Mouse (Mus musculus) layer of hippocampus, postnatal 36 days (tissue): ENCODE data around the gene Hnrnpk. TPM values are rescaled to one million over a fixed set of nuclear protein-coding genes. Genes with fewer than 3 reads are reported as not detected.
"Not testable (repeated sequence)": the region's sequence is repeated elsewhere in the genome, so short reads cannot be mapped to it uniquely, and the experiment has no call there.

Experiments
- DNase-seq, 2 experiments: peaks; one replicate each; pipeline ENCODE4 v3.0.0; 2022
- microRNA-seq, 2 experiments: library from miRNA; unstranded; fragments of <30 nt; microRNA quantifications; one replicate each; pipeline ENCODE4 v1.2.0; 2021
- total RNA-seq, 2 experiments: library from RNA; stranded (reverse); gene quantifications; 2 replicates each; pipeline ENCODE4 v1.2.3; 2021

Hnrnpk gene
- total RNA-seq, 2 experiments from 2014 or later = 670 to 686 TPM

DNA sequence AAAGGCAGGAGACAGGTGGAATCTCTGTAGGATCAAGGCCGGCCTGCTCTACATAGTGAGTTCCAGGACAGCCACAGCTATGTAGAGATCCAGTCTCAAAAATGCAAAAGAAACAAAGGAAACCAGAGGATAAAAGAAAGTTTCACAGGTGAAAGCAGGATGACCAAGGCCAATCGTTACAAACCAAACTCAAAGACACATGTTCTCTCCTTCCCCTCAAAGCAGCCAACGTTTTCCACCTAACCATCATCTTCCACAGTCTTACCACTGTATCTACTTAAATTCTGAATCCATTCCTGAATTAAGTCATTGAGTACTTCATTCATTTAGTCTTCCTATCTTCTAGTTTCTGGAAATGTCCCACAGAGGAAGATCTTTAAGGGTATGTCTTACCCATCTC lies 14.8 kb downstream of the Hnrnpk start:
- no peak for DNase-seq

DNA sequence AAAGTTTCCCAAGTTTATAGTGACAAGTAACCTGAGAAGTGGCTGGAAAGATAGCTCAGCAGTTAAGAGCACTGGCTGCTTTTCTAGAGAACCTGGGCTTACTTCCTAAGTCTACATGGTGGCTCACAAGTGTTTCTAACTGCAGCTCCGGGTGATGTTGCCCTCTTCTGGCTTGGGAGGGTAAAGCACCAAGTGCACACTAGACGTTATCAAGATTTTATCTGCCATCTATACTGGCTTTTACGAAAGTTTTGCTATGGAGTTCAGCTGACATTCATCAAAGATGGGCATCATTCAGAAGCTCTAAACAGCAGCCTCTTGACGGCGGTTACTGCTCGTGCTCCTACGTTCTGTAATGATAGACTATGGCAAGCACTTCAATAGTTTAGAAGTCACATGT lies 15.2 kb downstream of the Hnrnpk start:
- peak; percentile 45 to 69 for DNase-seq

DNA sequence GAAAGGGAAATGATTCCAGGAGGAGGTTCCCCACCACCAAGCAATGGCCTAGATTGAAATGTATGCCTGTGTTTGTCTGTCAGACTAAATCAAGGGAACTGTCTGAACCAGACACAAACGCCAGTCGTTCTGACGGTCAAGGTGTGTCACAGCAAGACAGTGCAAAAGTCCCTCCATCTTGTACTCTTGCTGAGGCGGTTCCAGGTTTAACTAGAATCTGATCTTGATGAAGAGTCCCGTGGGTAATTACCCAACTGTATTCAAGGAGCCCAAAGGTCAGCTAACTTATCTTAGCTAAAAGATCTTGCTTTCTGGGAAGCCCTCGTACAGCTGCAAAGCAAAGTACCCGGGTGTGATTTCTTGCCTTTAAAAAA lies 17.6 kb downstream of the Hnrnpk start:
- no peak for DNase-seq

DNA sequence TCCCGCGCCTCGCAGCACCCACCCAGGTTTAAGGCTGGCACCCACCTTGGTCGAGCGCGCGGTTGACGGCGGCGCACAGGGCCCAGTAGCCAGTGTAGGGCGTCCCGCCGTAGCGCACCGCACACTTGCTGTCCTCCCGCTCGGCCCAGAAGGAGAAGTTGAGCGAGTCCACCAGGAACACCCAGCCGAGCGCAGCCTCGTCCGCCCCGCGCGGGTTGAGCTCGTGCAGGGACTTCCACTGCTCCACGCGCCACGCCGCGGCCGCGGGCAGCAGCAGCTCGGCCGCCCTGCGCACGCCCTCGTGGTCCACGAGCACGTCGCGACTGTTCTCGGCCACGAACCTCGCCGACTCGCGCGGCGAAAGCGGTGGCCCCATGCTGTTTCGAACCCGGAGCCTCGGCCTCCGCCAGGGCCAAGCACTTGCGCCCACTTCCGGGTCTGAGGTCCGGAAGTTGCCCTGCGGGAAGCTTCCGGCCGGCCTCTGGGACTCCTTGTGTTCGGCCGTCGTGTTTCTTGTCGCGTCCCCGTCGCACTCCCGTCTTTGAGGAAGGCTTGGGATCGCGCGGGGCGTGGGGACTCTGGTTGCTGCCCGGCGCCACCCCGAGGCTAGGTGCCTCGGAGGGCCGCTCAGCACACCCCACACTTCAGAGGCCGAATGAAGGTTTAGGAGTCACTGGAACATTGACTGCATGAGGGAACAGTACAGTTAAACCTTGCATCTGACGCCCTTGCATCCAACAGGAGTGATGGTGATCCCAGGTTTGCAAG lies 18.2 kb downstream of the Hnrnpk start, which contains the start of gene 2210016F16Rik:
Gene 2210016F16Rik, minus strand, starts transcription at position 447 of the 768 bp plus-strand sequence.
- DNase-seq = peak; percentile 32 to 43

DNA sequence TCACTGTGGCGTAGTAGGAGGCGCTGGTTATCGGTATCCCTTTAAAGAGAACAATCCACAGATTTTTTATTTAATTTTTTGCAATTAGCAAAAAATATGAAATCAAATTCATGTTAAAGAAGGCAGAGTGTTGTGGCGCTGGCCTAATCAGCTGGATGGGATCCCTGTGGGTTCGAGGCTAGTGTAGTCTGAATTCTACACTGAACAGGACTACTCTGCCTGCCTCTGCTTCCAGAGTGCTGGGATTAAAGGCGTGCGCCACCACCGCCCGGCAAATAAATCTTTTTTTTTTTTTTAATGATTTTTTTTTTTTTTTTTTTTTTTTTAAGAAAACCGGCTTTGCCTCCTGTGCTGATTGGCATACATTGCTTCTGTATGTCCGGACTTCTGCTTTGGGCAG lies 18.8 kb downstream of the Hnrnpk start:
- DNase-seq = no peak

DNA sequence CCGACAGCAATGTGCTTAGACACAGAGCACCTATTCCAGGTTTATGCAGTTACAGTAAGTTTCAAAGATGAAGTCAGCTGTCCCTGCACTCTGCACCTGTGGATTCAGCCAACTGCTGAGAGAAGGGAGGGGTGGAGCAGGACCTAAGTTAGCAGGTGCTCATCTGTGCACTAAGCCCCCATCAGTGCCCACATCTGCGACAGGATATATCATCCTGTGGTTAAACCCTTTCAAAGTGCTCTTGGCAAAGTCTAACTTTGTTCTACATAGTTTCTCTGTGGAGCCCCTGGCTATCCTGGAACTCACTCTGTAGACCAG lies 30.0 kb downstream of the Hnrnpk start:
- no peak for DNase-seq

DNA sequence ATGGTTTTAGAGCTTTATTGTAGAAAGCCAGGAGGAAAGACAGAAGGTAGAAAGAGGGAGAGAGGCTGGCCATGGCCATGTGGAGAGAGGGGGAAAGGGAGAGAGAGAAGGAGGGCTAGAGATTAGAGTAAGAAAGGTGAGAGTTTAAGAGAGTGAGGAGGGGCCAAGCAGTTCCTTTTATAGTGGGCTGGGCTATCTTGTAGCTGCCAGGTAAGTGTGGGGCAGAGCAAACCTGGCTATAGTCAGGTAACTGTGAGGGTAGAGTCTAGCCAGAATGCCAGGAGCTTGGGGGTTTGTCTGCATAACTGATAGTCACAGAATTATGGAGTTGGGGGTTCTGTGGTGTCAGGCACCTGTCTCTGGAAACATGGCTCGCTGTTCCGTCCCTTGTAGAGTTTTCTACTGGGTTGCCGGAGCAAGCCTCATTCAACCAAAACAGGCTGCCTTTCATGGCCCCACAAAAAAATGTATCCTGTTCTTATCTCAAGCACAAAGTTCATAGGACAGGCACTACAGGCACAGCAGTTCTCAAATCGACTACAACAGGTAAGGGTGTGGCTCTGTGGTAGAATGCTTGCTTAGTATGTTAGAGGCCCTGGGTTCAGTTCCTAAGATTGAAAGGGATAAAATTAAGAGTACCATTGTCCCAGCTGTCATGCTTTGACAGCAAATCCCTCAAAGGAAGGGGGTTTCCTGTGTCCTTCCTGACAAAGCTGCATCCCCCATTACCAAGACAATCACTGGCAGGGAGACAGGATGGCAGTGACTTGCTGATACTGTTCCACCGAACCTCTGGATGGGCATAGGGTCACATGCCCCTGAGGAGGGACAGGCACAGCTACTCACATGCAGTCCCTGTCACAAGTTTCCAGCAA lies 30.6 kb downstream of the Hnrnpk start:
- DNase-seq = no peak

DNA sequence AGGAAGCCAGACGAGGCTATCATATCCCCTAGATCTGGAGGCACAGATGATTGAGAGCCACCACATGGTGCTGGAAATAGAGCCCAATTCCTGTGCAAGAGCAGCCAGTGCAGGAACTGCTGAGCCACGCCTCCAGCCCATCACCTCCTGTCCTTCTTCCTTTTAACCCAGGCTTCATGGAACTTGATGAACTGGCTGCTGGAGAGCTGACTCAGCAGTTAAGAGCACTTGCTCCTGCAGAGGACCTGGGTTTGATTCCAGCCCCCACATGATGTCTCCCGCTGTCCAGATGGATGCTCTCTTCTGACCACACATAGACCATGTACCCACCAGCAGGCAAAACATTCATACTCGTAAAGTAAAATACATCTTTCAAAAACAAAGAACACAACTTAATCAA lies 34.3 kb downstream of the Hnrnpk start:
- DNase-seq = no peak

DNA sequence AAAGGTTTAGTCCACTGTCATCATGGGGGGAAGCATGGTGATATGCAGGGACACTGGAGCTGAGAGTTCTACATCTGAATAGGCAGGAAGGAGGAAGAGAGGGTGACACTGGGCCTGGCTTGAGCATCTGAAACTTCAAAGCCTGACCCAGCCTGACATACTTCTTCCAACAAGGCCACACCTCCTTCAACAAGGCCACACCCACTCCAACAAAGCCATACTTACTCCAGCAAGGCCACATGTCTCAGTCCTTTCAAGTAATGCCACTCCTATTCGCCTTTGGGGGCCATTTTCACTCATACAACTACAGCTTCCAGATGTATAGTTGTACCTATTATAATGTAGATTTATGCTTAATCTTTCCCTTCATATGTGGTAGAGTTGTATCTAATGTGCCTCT lies 35.5 kb downstream of the Hnrnpk start:
- no peak for DNase-seq

DNA sequence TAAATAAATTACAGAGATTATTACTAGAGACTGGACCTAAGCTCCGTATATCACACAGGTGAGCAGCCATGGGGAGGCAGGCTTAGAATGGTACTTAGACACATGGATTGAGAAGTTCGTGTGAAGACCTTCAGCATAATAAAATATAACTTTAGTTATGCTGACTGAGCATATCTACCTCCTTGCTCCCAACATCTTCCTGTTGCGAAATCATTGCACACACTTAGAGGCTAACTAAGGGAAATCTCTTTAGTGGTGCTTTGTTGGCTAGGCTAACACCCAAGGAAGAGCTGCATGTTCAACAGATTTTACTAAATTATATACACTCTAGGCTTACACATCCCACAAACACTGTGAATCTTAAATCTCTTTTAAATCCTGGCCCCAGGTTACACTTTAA lies 36.8 kb downstream of the Hnrnpk start:
- no peak for DNase-seq

DNA sequence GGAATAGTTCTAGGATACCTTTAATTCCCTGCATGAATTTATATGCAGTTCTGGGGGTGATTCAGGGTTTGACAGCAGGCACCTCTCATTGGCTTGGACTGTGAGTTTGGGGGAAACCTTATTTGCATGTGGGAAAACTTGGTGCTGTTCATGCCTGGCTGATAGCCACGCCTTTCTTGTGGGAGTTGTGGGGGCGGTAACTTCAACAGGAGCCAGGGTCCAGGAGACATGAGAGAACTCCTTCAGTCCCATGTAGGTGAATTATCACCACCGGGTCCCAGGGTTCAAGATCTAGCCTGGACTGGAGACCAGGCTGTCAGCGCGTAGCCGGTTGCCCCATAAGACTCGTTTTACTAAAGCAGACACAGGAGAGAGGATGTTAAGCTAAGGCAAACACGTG lies 38.0 kb downstream of the Hnrnpk start:
- not testable (repeated sequence) for DNase-seq

DNA sequence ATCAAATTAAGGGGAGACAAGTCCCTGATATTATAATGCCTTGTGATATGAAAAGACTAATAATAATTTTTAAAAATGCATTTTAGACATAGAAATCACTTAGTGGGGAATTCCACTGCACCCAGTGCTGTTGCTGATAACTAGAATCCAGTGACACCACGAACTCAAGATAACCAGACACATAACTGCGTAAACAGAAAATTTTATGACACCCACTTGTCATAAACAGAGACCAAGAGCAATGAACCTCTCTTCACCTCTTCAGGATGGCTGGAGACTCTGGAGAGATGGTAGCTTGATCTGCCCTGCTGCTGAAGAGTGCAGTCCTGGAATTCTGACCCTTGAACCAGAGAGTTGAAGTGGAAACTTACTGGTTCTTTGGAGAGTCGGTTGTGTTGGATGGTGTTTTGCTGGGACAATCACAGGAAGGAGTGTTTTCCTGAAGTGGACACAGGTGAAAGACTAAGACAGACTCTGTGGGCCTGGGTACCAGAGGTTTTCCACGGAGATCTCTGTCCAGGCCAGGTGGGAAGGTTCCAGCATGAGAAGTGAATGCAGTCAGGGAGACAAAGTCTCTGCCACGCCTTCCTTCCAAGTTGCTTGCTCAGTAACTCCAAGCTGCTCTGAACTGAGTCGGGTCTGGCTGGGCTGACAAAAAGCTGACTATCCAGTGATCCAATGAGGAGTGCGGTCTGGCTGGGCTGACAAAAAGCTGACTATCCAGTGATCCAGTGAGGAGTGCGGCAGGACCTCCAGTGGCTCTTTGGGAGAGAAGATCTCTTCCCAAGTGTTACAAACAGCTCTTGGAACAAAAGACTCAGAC lies 38.6 kb downstream of the Hnrnpk start:
- DNase-seq = no peak

DNA sequence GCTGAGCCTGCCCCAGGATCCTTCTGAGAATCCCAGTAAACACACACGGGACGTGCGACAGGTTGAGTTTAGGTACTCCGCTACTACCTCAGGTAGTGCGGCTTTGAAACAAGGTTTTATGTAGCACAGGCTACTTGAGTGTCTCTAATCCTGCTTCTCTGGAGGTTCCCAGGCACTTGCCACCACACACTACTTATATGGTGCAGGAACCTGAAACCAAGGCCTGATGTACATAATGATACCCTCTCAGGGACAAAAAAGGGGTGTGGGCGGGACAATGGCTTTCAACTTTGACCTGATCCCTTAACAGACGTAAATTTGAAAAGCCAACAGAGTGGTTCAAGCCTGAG lies 43.9 kb downstream of the Hnrnpk start:
- no peak for DNase-seq

DNA sequence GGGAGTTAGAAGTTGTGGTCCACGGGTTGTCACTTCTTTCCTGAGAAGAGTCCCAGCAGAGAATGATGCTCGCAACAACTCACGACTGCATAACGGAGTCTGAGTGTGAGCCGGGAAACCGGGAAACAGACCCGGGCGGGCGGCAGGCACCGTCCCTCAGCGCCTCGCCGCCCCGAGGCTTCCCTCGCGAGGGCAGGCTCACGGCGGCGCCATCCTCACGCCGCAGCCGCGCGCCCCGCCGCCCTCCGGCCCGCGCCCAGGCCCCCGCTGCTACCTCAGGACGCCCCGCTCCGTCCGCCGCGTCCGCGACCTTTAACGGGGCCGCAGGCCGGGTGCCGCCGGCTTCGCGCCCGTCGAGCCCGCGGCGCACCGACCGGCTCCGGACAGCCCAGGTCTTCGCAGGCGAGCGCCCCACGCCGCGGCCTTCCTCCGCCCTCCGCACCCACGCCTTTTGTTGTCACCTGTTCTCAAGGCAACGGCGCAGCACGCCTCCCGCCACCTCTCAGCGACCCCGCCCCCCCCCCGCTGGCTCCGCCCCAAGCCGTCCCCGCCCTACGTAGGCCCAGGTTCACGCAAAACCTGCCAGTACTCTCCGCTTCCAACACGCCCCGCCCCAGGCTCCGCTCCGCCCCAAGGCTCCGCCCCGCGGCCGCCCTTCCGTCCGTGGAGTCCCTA lies 44.4 kb downstream of the Hnrnpk start, which contains the start of gene Kif27:
Gene Kif27, minus strand, starts transcription at position 494 of the 675 bp plus-strand sequence.
- DNase-seq = peak; percentile 48 to 50

DNA sequence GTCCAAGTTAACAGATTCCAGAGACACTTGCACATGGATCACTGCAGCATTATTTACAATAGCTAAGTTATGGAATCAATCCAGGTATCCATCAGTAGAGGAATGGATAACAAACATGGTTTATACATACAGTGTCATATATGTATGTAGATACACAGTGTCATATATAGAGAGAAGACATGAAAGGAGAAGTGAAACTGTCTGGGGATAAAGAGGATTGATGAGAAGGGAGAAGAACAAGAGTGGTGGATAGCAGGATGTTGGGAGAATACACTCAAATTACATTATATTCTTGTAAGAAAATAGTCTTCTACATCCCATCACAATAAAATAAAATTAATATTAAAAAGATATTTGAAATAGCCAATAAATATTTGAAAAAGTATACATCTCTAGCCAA lies 50.1 kb downstream of the Hnrnpk start:
- DNase-seq = no peak

DNA sequence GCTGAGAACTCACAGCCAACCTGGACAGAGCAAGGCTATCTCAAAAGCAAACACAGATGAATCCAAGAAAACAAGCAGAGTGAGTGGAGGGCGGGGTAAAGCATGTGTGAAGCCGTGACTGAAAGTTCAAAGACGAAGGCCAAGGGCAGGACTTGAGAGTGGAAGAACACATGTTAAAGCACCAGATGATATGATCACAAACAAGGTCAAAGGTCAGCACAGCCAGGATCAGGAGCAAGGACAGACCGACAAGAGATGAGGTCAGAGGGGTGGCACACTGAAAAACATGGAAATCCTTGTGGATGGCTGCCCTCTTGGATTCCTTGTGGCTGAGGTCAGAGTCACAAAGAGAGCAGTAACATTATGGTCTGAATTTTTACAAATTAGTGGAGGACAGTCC lies 52.5 kb downstream of the Hnrnpk start:
- no peak for DNase-seq

DNA sequence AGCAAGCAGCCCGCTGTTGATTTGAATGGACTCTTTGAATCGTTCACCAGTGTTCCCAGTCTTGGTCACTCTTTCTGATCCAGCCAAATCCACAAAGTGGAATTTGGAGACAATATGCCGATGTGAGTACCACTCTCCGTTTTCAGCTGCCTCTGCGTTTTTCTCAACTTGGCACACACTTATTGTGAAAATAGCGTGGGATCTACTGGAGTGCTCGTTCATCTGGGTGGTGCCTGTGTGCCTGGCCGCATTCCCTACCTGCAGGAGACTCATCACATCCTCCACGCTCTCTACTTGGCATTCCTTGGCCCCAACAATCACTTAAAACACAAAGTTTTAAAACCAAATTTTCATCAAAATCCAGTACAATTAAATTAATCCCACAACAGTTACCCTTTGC lies 58.6 kb downstream of the Hnrnpk start:
- DNase-seq = peak in 1 of 2 experiments; percentile 8

Small RNA genes lying within 50 kb of the gene (microRNA-seq; reads per million reads assigned to microRNA genes)
- 85.1 to 93.2 reads per million in 2 experiments for gene Mir7-1

Other genes starting within 250 kb of the Hnrnpk start
- gene Idnk, start 245.7 kb downstream of the Hnrnpk start, total RNA-seq = 10 to 100 TPM; 27.5 to 29.9 TPM
- 100 to 1,000 TPM; 148 to 155 TPM for gene Ubqln1, start 187.7 kb downstream of the Hnrnpk start, total RNA-seq
- gene Gkap1, start 127.6 kb downstream of the Hnrnpk start, total RNA-seq = 10 to 100 TPM; 22.2 to 23.5 TPM
- gene Kif27, start 44.2 kb downstream of the Hnrnpk start, total RNA-seq = 1 to 10 TPM; 2.9 to 3.9 TPM
- gene 2210016F16Rik, start 18.1 kb downstream of the Hnrnpk start, total RNA-seq = 1 to 10 TPM; 6.3 to 7.6 TPM
- gene Rmi1, start 1.1 kb downstream of the Hnrnpk start, total RNA-seq = 10 to 100 TPM; 17.7 to 19.5 TPM
- under 1 TPM; 0.15 TPM for gene Slc28a3, start 207.5 kb upstream of the Hnrnpk start, total RNA-seq